Mouse (Mus musculus): ENCODE measurements at regions not wholly inside any gene's neighbourhood (a gene's known extent, or its start where the extent isn't known, plus 50 kb on each side); places are given as distances from the start of the nearest gene placed in this dataset.

DNA sequence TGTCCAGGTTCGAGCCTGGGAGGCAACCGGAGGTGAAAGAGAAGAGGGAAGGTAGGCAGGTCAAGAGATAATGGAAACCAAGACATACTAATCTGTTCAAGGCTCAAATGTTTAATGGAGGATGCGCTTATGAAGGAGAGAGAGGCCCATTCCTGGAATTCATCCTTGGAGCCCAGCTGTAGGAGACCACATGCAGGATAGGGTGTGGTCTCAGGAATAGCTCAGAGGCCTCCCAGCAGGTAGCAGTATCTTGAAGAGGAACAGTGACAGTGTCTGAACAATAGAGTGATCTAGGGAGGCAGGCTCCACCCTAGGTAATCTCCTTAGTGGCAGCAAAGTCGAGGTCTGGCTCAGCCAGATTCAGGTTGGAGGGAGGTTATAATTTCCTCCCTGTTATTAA is 243.3 kb downstream of the Impad1 start:
- TF ChIP-seq CTCF (IDR thresholded peaks at IDR 0.05; ENCODE audit: low read depth) (no peak), EP300 (optimal IDR thresholded peaks at IDR 0.05) (no peak)

Measured in stomach, postnatal 0 days (tissue).